Mouse (Mus musculus) liver, adult 10 weeks (tissue): ENCODE results near the gene Ahsa2. TPM values are rescaled to one million over a fixed set of nuclear protein-coding genes. Genes with fewer than 3 reads are reported as not detected.

Experiments used
- polyA plus RNA-seq: library from polyadenylated mRNA; stranded (reverse); fragments of 350-450 nt; fragmentation: Illumina TruSeq; extraction: RNeasy Lipid Tissue Mini Kit (QIAGEN cat#74804); gene quantifications from one replicate; pipeline ENCODE4 v1.2.3, GENCODE M21; 2014; ENCODE audit warnings: low read depth, low replicate concordance

Ahsa2 gene
- 57.5 TPM for polyA plus RNA-seq

GRCm38 (mm10) chr11:23497718-23498509 lies at the start of gene Ahsa2:
Ahsa2 (minus strand) TSS chr11:23498030.

GRCm38 (mm10) chr11:23520473-23521205 lies 22.8 kb upstream of the Ahsa2 start, which contains the start of gene 1700093K21Rik:
1700093K21Rik (minus strand) TSS chr11:23521155.

Other genes with a start within 250 kb of the Ahsa2 start
- gene Xpo1, start 242.0 kb downstream of the Ahsa2 start, polyA plus RNA-seq, result 54.4 TPM
- gene Usp34, start 191.1 kb downstream of the Ahsa2 start, polyA plus RNA-seq, result 58.2 TPM
- not detected for gene 1700093K21Rik, start 23.1 kb upstream of the Ahsa2 start, polyA plus RNA-seq
- 22.1 TPM for gene 0610010F05Rik, start 135.6 kb upstream of the Ahsa2 start, polyA plus RNA-seq
- gene Pus10, start 167.6 kb upstream of the Ahsa2 start, polyA plus RNA-seq, result 27.4 TPM
- 66.7 TPM for gene Pex13, start 167.9 kb upstream of the Ahsa2 start, polyA plus RNA-seq